Mouse (Mus musculus): ENCODE results near the gene Olfr3.

Gene Olfr3

DNA sequence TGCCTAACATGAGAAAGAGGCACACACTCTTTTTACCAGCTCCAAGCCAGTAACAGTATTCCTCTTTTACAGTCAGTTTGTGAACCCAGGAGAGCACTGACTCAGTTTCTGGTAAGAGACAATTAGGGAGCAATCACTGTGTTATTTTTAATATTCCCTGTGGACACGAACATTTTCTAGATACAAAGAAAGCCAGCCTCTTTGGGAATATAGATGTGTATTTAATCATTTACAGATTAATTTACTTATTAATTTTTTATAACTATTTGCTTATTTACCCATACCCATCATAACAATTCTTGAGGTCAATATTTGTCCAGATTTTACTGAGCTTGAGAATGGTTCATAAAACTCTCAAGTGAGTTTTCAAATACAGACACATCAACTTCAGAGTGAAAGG is at the start of gene Olfr3:
Olfr3 (minus strand) TSS at position 101 of the 400 bp plus-strand sequence.
- no peak for DNase-seq (ENCODE audit: extremely low spot score, low spot score)

DNA sequence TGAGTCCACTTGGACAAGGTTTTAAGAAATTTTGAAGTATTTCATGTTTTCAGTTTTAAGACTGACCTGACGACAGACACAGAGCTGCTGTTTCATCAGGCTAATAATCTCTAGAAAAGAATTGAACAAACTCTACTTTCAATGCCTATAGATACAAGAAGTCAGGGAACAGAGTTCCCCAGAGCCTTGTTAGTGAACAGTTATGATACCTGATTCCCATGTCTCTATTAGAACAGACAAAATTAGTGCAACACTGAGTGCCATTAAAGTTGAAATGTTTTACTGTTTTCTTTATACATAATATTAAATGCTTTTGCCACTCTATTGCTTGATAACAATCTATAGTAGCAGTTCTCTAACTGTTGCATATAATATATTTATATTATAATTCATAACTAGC is 45.7 kb upstream of the Olfr3 start, which contains the start of gene Olfr351:
Olfr351 (minus strand) TSS at position 101 of the 400 bp plus-strand sequence.
- DNase-seq (ENCODE audit: extremely low spot score, low spot score) = no peak

DNA sequence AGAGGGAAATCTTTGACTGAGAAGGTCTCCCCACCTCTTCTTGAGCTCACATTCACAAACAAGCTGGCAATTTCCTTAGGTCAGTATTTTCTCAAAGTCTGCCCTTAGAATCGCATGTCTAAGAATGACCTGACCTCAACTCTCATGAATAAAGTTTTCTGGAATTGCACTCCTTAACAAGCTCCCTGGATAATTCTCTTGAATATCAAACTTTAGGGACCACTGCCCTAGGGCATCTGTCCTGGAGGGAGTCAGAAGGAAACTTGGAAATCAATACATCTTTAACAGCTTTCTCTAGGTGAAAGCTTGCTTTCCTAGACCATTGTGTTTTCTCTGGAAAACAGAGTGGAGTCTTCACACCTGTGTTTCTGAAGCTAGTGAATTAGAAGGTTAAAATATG is 29.2 kb upstream of the Olfr3 start, which contains the start of gene Olfr350:
Olfr350 (plus strand) TSS at position 301 of the 400 bp plus-strand sequence.
- no peak for DNase-seq (ENCODE audit: extremely low spot score, low spot score)

DNA sequence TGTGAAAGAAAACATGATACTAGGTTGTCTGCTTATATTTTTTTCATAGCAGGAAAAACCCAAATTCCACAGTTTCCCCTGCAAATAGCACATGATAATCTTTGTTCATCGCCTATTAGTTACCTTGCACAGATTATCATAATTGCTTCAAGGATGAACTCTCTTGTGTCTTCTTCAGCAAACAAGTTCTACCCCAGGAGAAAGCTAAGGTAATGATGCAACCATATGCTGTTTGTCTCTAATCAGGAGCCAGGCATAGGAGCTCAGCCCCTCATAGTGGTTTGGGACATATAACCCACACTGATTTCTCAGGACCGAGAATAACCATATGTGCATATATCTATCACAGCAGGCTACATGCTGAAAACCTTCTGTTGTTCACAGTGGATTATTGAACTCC is 26.6 kb downstream of the Olfr3 start, which contains the start of gene Olfr50:
Olfr50 (plus strand) TSS at position 301 of the 400 bp plus-strand sequence.
- no peak for DNase-seq (ENCODE audit: extremely low spot score, low spot score)

DNA sequence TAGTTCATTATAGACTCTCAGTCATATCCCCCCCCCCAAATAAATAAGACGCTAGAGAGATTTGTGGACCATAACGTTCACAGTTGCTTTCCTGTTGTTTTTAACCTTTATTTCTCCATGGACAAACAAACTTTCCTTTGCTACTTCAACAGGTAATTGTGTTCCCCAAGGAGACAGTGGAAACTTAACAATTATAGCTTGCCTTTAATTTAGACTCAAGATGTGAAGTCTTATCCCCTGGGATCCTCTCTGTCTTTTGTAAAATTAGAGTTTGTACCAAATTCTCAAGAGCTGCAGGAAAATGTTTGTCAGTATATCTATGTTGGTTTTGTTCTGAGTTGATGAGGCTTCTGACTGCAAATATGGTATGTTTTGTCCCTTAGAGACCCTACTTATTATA is 32.9 kb downstream of the Olfr3 start, which contains the start of gene Olfr348:
Olfr348 (plus strand) TSS at position 301 of the 400 bp plus-strand sequence.
- no peak for DNase-seq (ENCODE audit: extremely low spot score, low spot score)

Measured in neural tube, embryonic 10.5 days (tissue).